ENCODE assay signal across 18 mouse cellular contexts in the genomic region with DNA sequence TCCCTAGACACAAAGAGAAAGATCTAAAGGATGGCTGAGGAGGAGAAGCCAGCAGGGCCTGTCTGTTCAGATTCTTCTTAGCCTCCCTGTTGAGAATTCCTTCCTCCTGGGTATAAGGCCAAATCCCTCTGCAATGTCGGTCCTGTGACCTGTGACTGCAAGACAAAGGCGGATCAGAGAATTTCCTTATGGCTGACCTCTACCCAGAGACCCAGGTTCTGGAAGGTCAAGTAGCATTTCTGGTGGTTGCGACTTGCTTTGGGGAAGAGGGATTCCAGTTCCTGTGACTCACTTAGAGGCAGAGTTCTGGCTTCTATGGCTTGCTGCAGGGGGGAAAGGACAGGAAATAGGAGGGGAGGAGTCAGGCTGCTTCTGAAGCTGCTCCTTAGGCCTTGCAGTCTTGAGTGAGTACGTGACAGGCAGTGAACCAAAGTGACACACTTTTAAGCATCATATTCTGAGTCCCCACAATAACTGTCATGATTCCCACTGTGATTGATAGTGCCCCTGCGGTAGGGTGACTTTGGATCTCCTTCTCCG.
DNase-seq lines count a peak whose midpoint lies in the region; ATAC-seq lines count a peak whose summit lies in the region.
"Had no signal": no experiment of that assay in that cellular context is flagged by ENCODE, and none has a peak within 500 bp of the region (broad histone marks: within the 10 kb centered on the region; RNA-seq: fewer than 3 reads in every experiment).

No protein-coding gene starts in this region.

- DNase-seq in 3134 (ENCODE audit: extremely low read depth, insufficient read length, low spot score), result peak; percentile 34
- peak; percentile 52 for DNase-seq in CD4-positive helper T cell, adult 2 months (ENCODE audit: low read depth, low spot score)
- DNase-seq in thymus, adult 18-20 months, result peak; percentile 26 to 67
- DNase-seq in liver, embryonic 11.5 days (ENCODE audit: low spot score), result no peak
- DNase-seq in right cerebral cortex, postnatal 4 days, result no peak
- DNase-seq: cerebellum, adult 2 months; kidney, adult 9 months; lung, postnatal 14 days had no signal

- H3K4me2 ChIP-seq in hindbrain, embryonic 13.5 days, result no peak overlapping the region
- H3K4me2 ChIP-seq in liver, embryonic 11.5 days, result no peak overlapping the region
- H3K4me2 ChIP-seq: embryonic facial prominence, embryonic 13.5 days; heart, embryonic 15.5 days; hindbrain, embryonic 14.5 days; limb, embryonic 15.5 days; midbrain, embryonic 11.5 days had no signal

- no peak overlapping the region for H3K4me3 ChIP-seq in hindbrain, embryonic 13.5 days
- no peak overlapping the region for H3K4me3 ChIP-seq in liver, embryonic 11.5 days (ENCODE audit: low read depth, low read length)
- H3K4me3 ChIP-seq: embryonic facial prominence, embryonic 13.5 days; forebrain, embryonic 10.5 days; heart, embryonic 15.5 days; limb, embryonic 15.5 days had no signal

- no peak overlapping the region for H3K9ac ChIP-seq in hindbrain, embryonic 13.5 days
- no peak overlapping the region for H3K9ac ChIP-seq in liver, embryonic 11.5 days (ENCODE audit: low read depth, low read length)
- H3K9ac ChIP-seq: embryonic facial prominence, embryonic 13.5 days; heart, embryonic 15.5 days; hindbrain, embryonic 14.5 days; limb, embryonic 15.5 days had no signal

- peak; percentile 80 for ATAC-seq in activated CD4-positive, CD25-positive, alpha-beta regulatory T cell, adult 4 months
- no peak for ATAC-seq in hindbrain, embryonic 13.5 days (ENCODE audit: low FRiP score)
- ATAC-seq in liver, embryonic 11.5 days (replicated peaks; ENCODE audit: low FRiP score), result no peak; the same call in 1 of the 2 replicates
- no peak for ATAC-seq in granulocyte monocyte progenitor cell, adult 5-6 weeks (replicated peaks; ENCODE audit: poor library complexity, severe bottlenecking)

- WGBS in hindbrain, embryonic 13.5 days, result 53% methylated on average over 6 of the region's 6 CpGs
- 48% methylated on average over 6 of the region's 6 CpGs for WGBS in liver, embryonic 11.5 days

- H3K9me3 ChIP-seq in hindbrain, embryonic 13.5 days, result no peaks in the 10 kb centered on the region
- H3K9me3 ChIP-seq in liver, embryonic 11.5 days (ENCODE audit: control insufficient read depth, low read length), result no peaks in the 10 kb centered on the region
- H3K9me3 ChIP-seq: embryonic facial prominence, embryonic 13.5 days; forebrain, embryonic 10.5 days; G1E; heart, embryonic 15.5 days; limb, embryonic 15.5 days had no signal

- H3K36me3 ChIP-seq in hindbrain, embryonic 13.5 days, result no peaks in the 10 kb centered on the region
- no peaks in the 10 kb centered on the region for H3K36me3 ChIP-seq in liver, embryonic 11.5 days (ENCODE audit: control insufficient read depth, insufficient read depth, low read length)
- H3K36me3 ChIP-seq: embryonic facial prominence, embryonic 13.5 days; forebrain, embryonic 10.5 days; G1E; heart, embryonic 15.5 days; limb, embryonic 15.5 days had no signal

- no peaks in the 10 kb centered on the region for H3K4me1 ChIP-seq in hindbrain, embryonic 13.5 days (replicated peaks)
- no peaks in the 10 kb centered on the region for H3K4me1 ChIP-seq in liver, embryonic 11.5 days (replicated peaks; ENCODE audit: control insufficient read depth, insufficient read depth, low read length)
- H3K4me1 ChIP-seq: embryonic facial prominence, embryonic 13.5 days; heart, embryonic 15.5 days; limb, embryonic 15.5 days had no signal

- no peaks in the 10 kb centered on the region for H3K27me3 ChIP-seq in hindbrain, embryonic 13.5 days
- no peaks in the 10 kb centered on the region for H3K27me3 ChIP-seq in liver, embryonic 11.5 days (replicated peaks; ENCODE audit: control insufficient read depth, insufficient read depth, low read length)
- H3K27me3 ChIP-seq: embryonic facial prominence, embryonic 13.5 days; heart, embryonic 15.5 days; limb, embryonic 15.5 days had no signal

- H3K27ac ChIP-seq in hindbrain, embryonic 13.5 days, result no peak overlapping the region
- no peak overlapping the region for H3K27ac ChIP-seq in liver, embryonic 11.5 days (ENCODE audit: low read depth, low read length)
- H3K27ac ChIP-seq: embryonic facial prominence, embryonic 13.5 days; forebrain, embryonic 10.5 days; heart, embryonic 15.5 days; hindbrain, embryonic 14.5 days; limb, embryonic 15.5 days had no signal

Comparison
In these comparisons a context has a peak if more than half of its experiments do, and no peak if none do; other contexts are left out.
1. DNase-seq: peak in 3134 (single experiment), CD4-positive helper T cell, adult 2 months (single experiment) and thymus, adult 18-20 months (2 of 2); none in liver, embryonic 11.5 days (single experiment) and right cerebral cortex, postnatal 4 days (single experiment).